Comparison of ENCODE assay signal across 8 mouse cellular contexts in the genomic region with DNA sequence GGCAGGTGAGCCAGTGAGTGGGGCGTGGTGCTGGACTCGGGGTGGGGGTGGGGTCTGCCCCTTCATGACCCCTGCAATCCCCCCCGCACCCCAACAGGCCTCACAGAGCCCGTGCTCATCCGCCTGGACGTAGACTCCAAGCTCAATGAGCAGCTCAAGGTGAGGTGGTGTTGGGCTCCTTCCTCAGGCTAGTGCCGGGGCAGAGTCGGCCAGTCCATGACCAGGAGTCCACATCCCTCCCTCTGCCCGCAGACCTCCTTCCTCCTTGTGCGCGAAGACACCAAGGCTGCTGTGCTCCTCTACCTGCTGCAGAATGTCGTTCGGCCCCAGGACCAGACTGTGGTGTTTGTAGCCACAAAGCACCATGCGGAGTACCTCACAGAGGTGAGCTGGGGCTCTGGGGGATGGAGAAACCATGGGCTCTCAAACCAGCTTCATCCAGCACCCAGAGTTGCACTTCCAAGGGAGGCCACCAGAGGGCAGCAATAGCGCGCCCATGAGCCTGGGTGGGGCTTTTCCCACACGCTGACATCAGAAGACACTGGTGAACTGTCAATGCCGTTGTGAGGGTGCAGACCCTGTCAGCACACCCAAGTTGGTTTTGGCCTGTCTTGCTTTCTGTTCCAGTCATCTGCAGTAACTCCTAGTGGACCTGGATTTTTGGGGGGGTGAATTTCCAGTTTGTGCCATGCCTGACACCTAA. TPM values are rescaled to one million over a fixed set of nuclear protein-coding genes. Genes with fewer than 3 reads are reported as not detected.
DNase-seq lines count a peak whose midpoint lies in the region; ATAC-seq and TF ChIP-seq lines count a peak whose summit lies in the region.

No protein-coding gene starts in this region.

- H3K9ac ChIP-seq in hindbrain, embryonic 11.5 days (ENCODE audit: low read depth, low read length): no peak overlapping the region
- no peak overlapping the region for H3K9ac ChIP-seq in hindbrain, embryonic 16.5 days (ENCODE audit: low read depth, low read length)
- no peak overlapping the region for H3K9ac ChIP-seq in intestine, postnatal 0 days (ENCODE audit: low read depth, low read length)
- H3K9ac ChIP-seq in midbrain, postnatal 0 days (replicated peaks; ENCODE audit: low read length, poor library complexity, severe bottlenecking): no peak overlapping the region

- 0 out of 2 replicates have a peak, but pooled peaks have one; percentile 21 for ATAC-seq in hindbrain, embryonic 11.5 days (ENCODE audit: low FRiP score)
- no peak for ATAC-seq in hindbrain, embryonic 16.5 days
- ATAC-seq in intestine, postnatal 0 days: no peak
- ATAC-seq in midbrain, postnatal 0 days (ENCODE audit: low FRiP score): peak; percentile 29

- H3K4me2 ChIP-seq in hindbrain, embryonic 11.5 days (replicated peaks; ENCODE audit: low read depth, low read length): no peak overlapping the region
- H3K4me2 ChIP-seq in hindbrain, embryonic 16.5 days (ENCODE audit: low read length): no peak overlapping the region
- no peak overlapping the region for H3K4me2 ChIP-seq in intestine, postnatal 0 days (replicated peaks; ENCODE audit: low read depth)
- no peak overlapping the region for H3K4me2 ChIP-seq in midbrain, postnatal 0 days (ENCODE audit: low read depth, low read length, poor library complexity, severe bottlenecking)

- no peak overlapping the region for H3K4me3 ChIP-seq in hindbrain, embryonic 11.5 days (ENCODE audit: low read depth, low read length)
- no peak overlapping the region for H3K4me3 ChIP-seq in hindbrain, embryonic 16.5 days (ENCODE audit: low read length)
- no peak overlapping the region for H3K4me3 ChIP-seq in intestine, postnatal 0 days (ENCODE audit: low read depth, low read length)
- no peak overlapping the region for H3K4me3 ChIP-seq in midbrain, postnatal 0 days (ENCODE audit: low read depth, low read length)
- no peak overlapping the region for H3K4me3 ChIP-seq in spleen, adult 2 months (ENCODE audit: extremely low read depth, insufficient read depth, insufficient read length)

- H3K9me3 ChIP-seq in hindbrain, embryonic 11.5 days (ENCODE audit: control insufficient read depth, low read length): no peaks in the 10 kb centered on the region
- H3K9me3 ChIP-seq in hindbrain, embryonic 16.5 days (ENCODE audit: control insufficient read depth, low read length): no peaks in the 10 kb centered on the region
- H3K9me3 ChIP-seq in intestine, postnatal 0 days (ENCODE audit: control insufficient read depth): no peaks in the 10 kb centered on the region
- no peaks in the 10 kb centered on the region for H3K9me3 ChIP-seq in midbrain, postnatal 0 days (ENCODE audit: low read length)

- DNase-seq in hindbrain, embryonic 11.5 days (ENCODE audit: low spot score): peak; percentile 93
- DNase-seq in cerebellum, adult 9-11 months: peak; percentile 72
- DNase-seq in frontal cortex, postnatal 36 days (ENCODE audit: low spot score in 2 of 2): peak; percentile 89
- DNase-seq in liver: peak; percentile 83
- peak; percentile 78 for DNase-seq in midbrain, postnatal 0 days (ENCODE audit: low spot score)
- DNase-seq in spleen, adult 2 months (ENCODE audit: low read depth in 1 of 2, low spot score in 2 of 2): peak; percentile 78 to 85

- H3K4me1 ChIP-seq in hindbrain, embryonic 11.5 days (replicated peaks; ENCODE audit: control insufficient read depth, insufficient read depth, low read length): no peaks in the 10 kb centered on the region
- H3K4me1 ChIP-seq in hindbrain, embryonic 16.5 days (ENCODE audit: control insufficient read depth, insufficient read depth, low read depth, low read length): no peaks in the 10 kb centered on the region
- H3K4me1 ChIP-seq in intestine, postnatal 0 days (replicated peaks; ENCODE audit: control insufficient read depth, insufficient read depth, low read length): no peaks in the 10 kb centered on the region
- H3K4me1 ChIP-seq in midbrain, postnatal 0 days (ENCODE audit: insufficient read depth, low read length): no peaks in the 10 kb centered on the region
- H3K4me1 ChIP-seq in spleen, adult 2 months (ENCODE audit: control insufficient read depth, insufficient read depth, insufficient read length): peaks cover 15% of the 10 kb centered on the region; the same call in 1 of the 2 replicates

- no peak overlapping the region for H3K27ac ChIP-seq in hindbrain, embryonic 11.5 days (ENCODE audit: low read depth, low read length)
- H3K27ac ChIP-seq in hindbrain, embryonic 16.5 days (ENCODE audit: low read depth, low read length): no peak overlapping the region
- H3K27ac ChIP-seq in intestine, postnatal 0 days (ENCODE audit: low read depth, low read length): no peak overlapping the region
- no peak overlapping the region for H3K27ac ChIP-seq in midbrain, postnatal 0 days (ENCODE audit: low read depth, low read length)
- H3K27ac ChIP-seq in spleen, adult 2 months (ENCODE audit: insufficient read depth, low read length): peak overlapping the region; percentile 90

- TF ChIP-seq CTCF in intestine, postnatal 0 days (IDR thresholded peaks at IDR 0.05; ENCODE audit: low read depth): peak; percentile 98
- peak; percentile 99 for TF ChIP-seq CTCF in midbrain, postnatal 0 days (IDR thresholded peaks at IDR 0.05)
- TF ChIP-seq CTCF in spleen, adult 2 months (IDR thresholded peaks at IDR 0.05; ENCODE audit: extremely low read depth, insufficient read depth, insufficient read length, insufficient replicate concordance): peak; percentile 98

- no peak for TF ChIP-seq POLR2A in spleen, adult 2 months (IDR thresholded peaks at IDR 0.05; ENCODE audit: low read depth, low read length)

- H3K27me3 ChIP-seq in hindbrain, embryonic 11.5 days (ENCODE audit: control insufficient read depth, insufficient read depth, low read length): no peaks in the 10 kb centered on the region
- no peaks in the 10 kb centered on the region for H3K27me3 ChIP-seq in hindbrain, embryonic 16.5 days (replicated peaks; ENCODE audit: control insufficient read depth, insufficient read depth, low read length)
- no peaks in the 10 kb centered on the region for H3K27me3 ChIP-seq in intestine, postnatal 0 days (replicated peaks; ENCODE audit: control insufficient read depth, insufficient read depth, low read length)
- H3K27me3 ChIP-seq in midbrain, postnatal 0 days (ENCODE audit: insufficient read depth, low read length): no peaks in the 10 kb centered on the region
- no peaks in the 10 kb centered on the region for H3K27me3 ChIP-seq in spleen, adult 2 months (ENCODE audit: control insufficient read depth, insufficient read depth, low read length)

- 72% methylated on average over 18 of the region's 18 CpGs for WGBS in hindbrain, embryonic 11.5 days
- 71% methylated on average over 18 of the region's 18 CpGs for WGBS in hindbrain, embryonic 16.5 days
- WGBS in intestine, postnatal 0 days: 68% methylated on average over 18 of the region's 18 CpGs
- WGBS in midbrain, postnatal 0 days: 71% methylated on average over 18 of the region's 18 CpGs
- WGBS in spleen, adult 2 months: 64% methylated on average over 18 of the region's 18 CpGs

- H3K36me3 ChIP-seq in hindbrain, embryonic 11.5 days (ENCODE audit: control insufficient read depth, insufficient read depth, low read length): peaks cover 15% of the 10 kb centered on the region
- peaks cover 51% of the 10 kb centered on the region for H3K36me3 ChIP-seq in hindbrain, embryonic 16.5 days (ENCODE audit: control insufficient read depth, insufficient read depth, low read length)
- H3K36me3 ChIP-seq in intestine, postnatal 0 days (ENCODE audit: control insufficient read depth, insufficient read depth): peaks cover 87% of the 10 kb centered on the region
- peaks cover 55% of the 10 kb centered on the region for H3K36me3 ChIP-seq in midbrain, postnatal 0 days (ENCODE audit: insufficient read depth, low read length)
- peaks cover 62% of the 10 kb centered on the region for H3K36me3 ChIP-seq in spleen, adult 2 months (ENCODE audit: control insufficient read depth, insufficient read depth, low read length)

RNA-seq across cellular contexts. Expression of a gene that starts 8.0 kb away (rescaled TPM):
- 25.9 and 32.4 TPM in 2 replicates for polyA plus RNA-seq in hindbrain, embryonic 11.5 days (2014; fragmentation: Nextera tagmentation; extraction: Ambion mirVana)
- polyA plus RNA-seq in hindbrain, embryonic 16.5 days (2015; fragmentation: Nextera tagmentation; extraction: Ambion mirVana): 38.4 and 42.0 TPM in 2 replicates
- polyA plus RNA-seq in intestine, postnatal 0 days (2015; fragmentation: Nextera tagmentation; extraction: Ambion mirVana): 19.9 and 20.9 TPM in 2 replicates
- total RNA-seq in midbrain, postnatal 0 days (2014; rRNA removed): 36.2 and 37.8 TPM in 2 replicates
- polyA plus RNA-seq in midbrain, postnatal 0 days (2015; fragmentation: Nextera tagmentation; extraction: Ambion mirVana): 31.7 and 32.6 TPM in 2 replicates
- polyA plus RNA-seq in spleen, adult 2 months (2012; rRNA removed): 80.8 and 131 TPM in 2 replicates

RNA-seq across cellular contexts. Expression of a gene that starts 8.1 kb away (rescaled TPM):
- polyA plus RNA-seq in hindbrain, embryonic 11.5 days (2014; fragmentation: Nextera tagmentation; extraction: Ambion mirVana): 9.3 and 10.5 TPM in 2 replicates
- 29.3 and 33.7 TPM in 2 replicates for polyA plus RNA-seq in hindbrain, embryonic 16.5 days (2015; fragmentation: Nextera tagmentation; extraction: Ambion mirVana)
- polyA plus RNA-seq in intestine, postnatal 0 days (2015; fragmentation: Nextera tagmentation; extraction: Ambion mirVana): 6.1 and 7.5 TPM in 2 replicates
- total RNA-seq in midbrain, postnatal 0 days (2014; rRNA removed): 32.3 and 43.6 TPM in 2 replicates
- polyA plus RNA-seq in midbrain, postnatal 0 days (2015; fragmentation: Nextera tagmentation; extraction: Ambion mirVana): 31.4 and 33.9 TPM in 2 replicates
- 8.0 and 8.8 TPM in 2 replicates for polyA plus RNA-seq in spleen, adult 2 months (2012; rRNA removed)

RNA-seq across cellular contexts. Expression of a gene that starts 13.5 kb away (rescaled TPM):
- polyA plus RNA-seq in hindbrain, embryonic 11.5 days (2014; fragmentation: Nextera tagmentation; extraction: Ambion mirVana): 0.54 and 0.82 TPM in 2 replicates
- 0.51 and 0.92 TPM in 2 replicates for polyA plus RNA-seq in hindbrain, embryonic 16.5 days (2015; fragmentation: Nextera tagmentation; extraction: Ambion mirVana)
- not detected in 2 replicates for polyA plus RNA-seq in intestine, postnatal 0 days (2015; fragmentation: Nextera tagmentation; extraction: Ambion mirVana)
- total RNA-seq in midbrain, postnatal 0 days (2014; rRNA removed): 0.38 and 0.60 TPM in 2 replicates
- polyA plus RNA-seq in midbrain, postnatal 0 days (2015; fragmentation: Nextera tagmentation; extraction: Ambion mirVana): 0.62 and 0.74 TPM in 2 replicates
- polyA plus RNA-seq in spleen, adult 2 months (2012; rRNA removed): not detected in 2 replicates

RNA-seq across cellular contexts. Expression of a gene that starts 28.1 kb away (rescaled TPM):
- polyA plus RNA-seq in hindbrain, embryonic 11.5 days (2014; fragmentation: Nextera tagmentation; extraction: Ambion mirVana): not detected in 2 replicates
- polyA plus RNA-seq in hindbrain, embryonic 16.5 days (2015; fragmentation: Nextera tagmentation; extraction: Ambion mirVana): 0.61 and 1.9 TPM in 2 replicates
- 3.0 and 5.1 TPM in 2 replicates for polyA plus RNA-seq in intestine, postnatal 0 days (2015; fragmentation: Nextera tagmentation; extraction: Ambion mirVana)
- 18.1 and 24.7 TPM in 2 replicates for total RNA-seq in midbrain, postnatal 0 days (2014; rRNA removed)
- polyA plus RNA-seq in midbrain, postnatal 0 days (2015; fragmentation: Nextera tagmentation; extraction: Ambion mirVana): 8.2 and 9.9 TPM in 2 replicates
- polyA plus RNA-seq in spleen, adult 2 months (2012; rRNA removed): 14.9 and 18.9 TPM in 2 replicates

RNA-seq across cellular contexts. Expression of a gene that starts 31.7 kb away (rescaled TPM):
- polyA plus RNA-seq in hindbrain, embryonic 11.5 days (2014; fragmentation: Nextera tagmentation; extraction: Ambion mirVana): 1.1 and 1.4 TPM in 2 replicates
- 2.0 and 2.4 TPM in 2 replicates for polyA plus RNA-seq in hindbrain, embryonic 16.5 days (2015; fragmentation: Nextera tagmentation; extraction: Ambion mirVana)
- polyA plus RNA-seq in intestine, postnatal 0 days (2015; fragmentation: Nextera tagmentation; extraction: Ambion mirVana): 0.30 and 0.47 TPM in 2 replicates
- total RNA-seq in midbrain, postnatal 0 days (2014; rRNA removed): 0.94 and 1.3 TPM in 2 replicates
- 0.86 and 1.5 TPM in 2 replicates for polyA plus RNA-seq in midbrain, postnatal 0 days (2015; fragmentation: Nextera tagmentation; extraction: Ambion mirVana)
- polyA plus RNA-seq in spleen, adult 2 months (2012; rRNA removed): 0.38 and 0.40 TPM in 2 replicates

Comparison
In these comparisons a context has a peak if more than half of its experiments do, and no peak if none do; other contexts are left out.
1. ATAC-seq: peak in hindbrain, embryonic 11.5 days (single experiment) and midbrain, postnatal 0 days (single experiment); none in hindbrain, embryonic 16.5 days (single experiment) and intestine, postnatal 0 days (single experiment).
2. Peak in every context shown above with its lines, with median percentiles within 50 percentile points of each other: DNase-seq and CTCF ChIP-seq.